Mouse (Mus musculus) left cerebral cortex, adult 18-20 months (tissue): ENCODE measurements around the gene Ube2u. TPM values are rescaled to one million over a fixed set of nuclear protein-coding genes. Genes with fewer than 3 reads are reported as not detected.

Experiments
- DNase-seq, 2 experiments: peaks; one replicate each; pipeline ENCODE4 v3.0.0; 2021 to 2022; ENCODE audit warnings: low spot score in 2 of 2, mixed read lengths in 1 of 2
- total RNA-seq, 2 experiments: library from RNA; stranded (reverse); gene quantifications; 2 replicates each; pipeline ENCODE4 v1.2.3; 2021

The Ube2u gene
- total RNA-seq, 2 experiments from 2014 or later, result not detected

DNA sequence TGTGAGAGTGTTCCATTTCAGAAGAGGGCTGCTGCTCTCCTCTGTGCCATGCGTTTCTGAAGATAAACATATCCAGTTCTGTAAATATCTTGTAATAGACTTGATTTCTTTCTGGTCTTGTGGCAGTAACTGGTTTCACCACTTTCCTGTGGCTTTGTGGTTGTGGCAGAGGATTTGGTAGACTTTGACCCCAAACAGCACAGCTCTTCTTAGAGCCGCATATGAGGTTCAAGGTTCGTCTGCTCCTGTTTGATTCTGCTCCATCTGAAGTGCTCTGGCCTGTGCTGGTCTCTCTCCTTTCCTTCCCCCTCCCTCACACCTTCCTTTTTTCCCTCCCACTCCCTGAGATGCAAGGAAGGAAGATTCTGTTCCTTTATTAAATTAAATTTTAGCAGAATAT is 60.8 kb downstream of the Ube2u start:
- no peak for DNase-seq

DNA sequence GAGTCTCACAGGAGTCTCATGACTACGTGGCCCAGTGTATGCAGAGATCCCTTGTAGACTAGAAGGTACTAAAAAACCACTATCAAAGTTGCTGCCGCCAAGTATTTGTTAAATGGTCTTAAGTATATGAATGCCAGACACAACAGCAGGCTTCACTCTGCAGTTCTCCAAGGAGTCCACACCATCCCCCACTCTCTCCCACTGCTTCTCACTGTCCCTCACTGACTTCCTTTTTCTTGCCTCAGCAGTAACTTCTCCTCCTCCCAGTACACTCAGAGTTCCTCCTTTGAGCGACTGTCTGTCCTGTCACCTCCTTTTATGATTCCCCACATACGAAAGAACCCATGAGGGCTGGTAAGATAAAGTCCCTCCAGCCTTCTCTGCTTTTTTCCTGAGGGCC is 69.3 kb downstream of the Ube2u start:
- no peak for DNase-seq

DNA sequence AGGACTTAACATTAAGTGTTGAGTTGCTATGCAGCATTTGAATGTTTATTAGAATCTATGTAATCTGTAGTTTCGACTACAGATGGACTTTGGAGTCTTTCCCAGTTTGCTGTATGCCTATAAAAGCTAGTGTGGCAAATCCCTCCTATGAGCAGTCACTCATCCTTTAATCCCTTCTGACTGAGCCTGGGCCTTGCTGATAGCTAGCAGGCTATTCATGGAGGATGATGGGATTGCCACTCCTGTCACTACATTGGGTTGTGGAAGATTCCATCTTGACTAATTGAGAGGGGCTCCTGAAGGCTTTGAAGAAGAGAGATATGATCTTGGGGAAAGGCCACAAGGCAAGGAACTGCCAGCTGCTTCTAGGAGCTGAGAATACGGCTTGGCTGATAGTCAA is 74.6 kb downstream of the Ube2u start:
- no peak for DNase-seq

DNA sequence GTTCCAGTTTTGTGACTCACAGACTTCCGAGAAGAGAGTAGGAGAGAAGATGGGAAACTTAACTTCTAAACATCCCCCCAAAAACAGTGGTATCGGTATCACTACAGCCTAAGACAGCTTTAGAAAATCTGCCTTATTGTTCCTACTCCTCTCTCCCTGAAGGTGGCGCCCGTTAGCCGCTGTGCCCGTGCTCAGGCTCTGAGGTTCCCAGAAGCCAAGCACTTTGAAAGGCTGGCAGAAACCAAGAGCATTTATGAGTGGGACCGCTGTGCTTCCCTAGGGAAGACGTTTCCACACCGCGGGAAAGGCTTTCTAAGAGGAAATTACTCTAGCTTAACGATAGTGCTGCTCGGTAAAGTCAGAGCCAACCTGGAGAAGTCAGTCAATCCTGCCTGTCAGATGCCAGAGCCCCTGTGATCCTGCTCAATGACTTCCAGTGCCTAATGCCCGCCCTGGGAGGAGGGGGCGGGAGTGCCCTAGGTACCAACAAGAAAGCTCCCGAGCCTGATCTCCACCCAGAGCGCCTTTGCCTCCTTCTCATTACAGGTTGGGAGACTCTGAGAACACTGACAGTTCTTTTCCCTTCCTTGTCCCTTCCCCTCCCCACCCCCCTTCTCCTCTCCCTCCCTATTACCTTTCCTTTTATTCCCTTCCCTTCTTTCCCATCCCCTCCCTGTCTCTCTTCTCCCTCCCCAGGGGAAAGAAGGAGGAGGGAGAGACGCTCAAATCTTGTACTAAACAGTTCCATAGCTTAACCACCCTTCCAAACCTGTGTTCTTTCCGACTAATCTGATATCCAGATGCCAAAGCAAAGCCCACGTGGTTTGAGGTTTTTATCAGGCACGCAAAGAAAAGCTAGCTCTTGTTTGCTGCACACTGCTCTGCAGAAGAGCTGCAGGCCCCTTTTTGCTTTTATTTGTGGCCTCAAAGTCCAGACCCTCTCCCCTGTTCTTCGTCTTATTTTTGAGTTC is 109.9 kb downstream of the Ube2u start:
- peak; percentile 86 to 87 for DNase-seq

DNA sequence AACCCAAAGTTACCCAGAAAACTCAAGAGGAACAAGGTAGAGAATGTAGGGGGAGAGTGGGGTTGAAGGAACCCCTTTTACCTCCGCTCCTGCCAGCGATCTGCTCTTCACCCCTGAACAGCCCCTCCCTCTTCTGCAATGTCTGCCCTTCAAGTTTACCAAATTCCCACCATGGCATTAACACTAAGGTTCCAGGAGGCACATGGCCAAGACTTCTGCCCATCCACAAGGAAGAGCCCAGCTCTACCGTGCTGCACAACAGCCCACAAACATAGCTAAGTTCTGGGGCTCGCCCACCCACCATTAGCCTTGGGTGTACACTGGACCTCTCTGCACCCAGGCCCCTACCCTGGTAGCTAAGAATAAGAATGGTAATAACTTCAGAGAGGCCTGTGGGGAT is 117.1 kb downstream of the Ube2u start:
- no peak for DNase-seq

DNA sequence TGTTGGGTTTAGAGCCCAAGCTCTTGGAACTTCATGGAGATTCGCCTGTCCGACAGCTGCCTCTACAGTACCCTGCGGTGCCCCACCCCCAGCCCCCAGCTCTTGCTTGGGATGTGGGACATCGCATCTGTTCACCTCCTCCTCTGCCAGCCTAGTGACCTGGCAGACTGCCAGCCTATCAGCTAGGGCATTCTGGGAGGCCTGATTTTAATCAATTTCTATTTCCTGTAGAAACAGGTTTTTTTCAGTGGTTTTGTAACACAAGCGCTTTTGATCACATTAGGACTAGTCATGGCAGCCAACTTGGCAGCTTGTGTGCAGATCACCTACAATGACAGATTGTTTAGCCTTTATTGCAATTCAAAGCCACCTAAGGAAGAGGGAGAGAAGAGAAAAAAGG is 118.0 kb downstream of the Ube2u start:
- DNase-seq, result peak in 1 of 2 experiments; percentile 33

DNA sequence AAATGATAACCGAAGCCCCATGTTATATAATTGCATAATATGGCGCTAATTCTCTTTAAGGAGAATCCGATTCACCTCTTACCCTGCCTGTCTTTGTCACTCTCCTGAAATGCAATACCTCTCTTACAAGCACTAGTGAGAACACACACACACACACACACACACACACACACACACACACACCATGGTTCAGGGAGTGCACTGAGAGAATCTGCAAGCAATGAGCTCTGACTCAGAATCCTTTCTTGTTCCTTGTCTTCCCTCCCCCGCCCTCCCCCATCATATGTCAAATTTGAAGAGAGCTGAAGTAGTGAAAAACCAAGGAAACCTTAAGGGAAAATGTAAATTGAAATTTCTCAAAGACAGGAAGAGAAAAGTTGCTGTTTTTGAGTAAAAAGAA is 118.4 kb downstream of the Ube2u start:
- DNase-seq, result peak; percentile 23 to 35
